Comparison of ENCODE assay signal across 8 mouse cellular contexts in the genomic region with DNA sequence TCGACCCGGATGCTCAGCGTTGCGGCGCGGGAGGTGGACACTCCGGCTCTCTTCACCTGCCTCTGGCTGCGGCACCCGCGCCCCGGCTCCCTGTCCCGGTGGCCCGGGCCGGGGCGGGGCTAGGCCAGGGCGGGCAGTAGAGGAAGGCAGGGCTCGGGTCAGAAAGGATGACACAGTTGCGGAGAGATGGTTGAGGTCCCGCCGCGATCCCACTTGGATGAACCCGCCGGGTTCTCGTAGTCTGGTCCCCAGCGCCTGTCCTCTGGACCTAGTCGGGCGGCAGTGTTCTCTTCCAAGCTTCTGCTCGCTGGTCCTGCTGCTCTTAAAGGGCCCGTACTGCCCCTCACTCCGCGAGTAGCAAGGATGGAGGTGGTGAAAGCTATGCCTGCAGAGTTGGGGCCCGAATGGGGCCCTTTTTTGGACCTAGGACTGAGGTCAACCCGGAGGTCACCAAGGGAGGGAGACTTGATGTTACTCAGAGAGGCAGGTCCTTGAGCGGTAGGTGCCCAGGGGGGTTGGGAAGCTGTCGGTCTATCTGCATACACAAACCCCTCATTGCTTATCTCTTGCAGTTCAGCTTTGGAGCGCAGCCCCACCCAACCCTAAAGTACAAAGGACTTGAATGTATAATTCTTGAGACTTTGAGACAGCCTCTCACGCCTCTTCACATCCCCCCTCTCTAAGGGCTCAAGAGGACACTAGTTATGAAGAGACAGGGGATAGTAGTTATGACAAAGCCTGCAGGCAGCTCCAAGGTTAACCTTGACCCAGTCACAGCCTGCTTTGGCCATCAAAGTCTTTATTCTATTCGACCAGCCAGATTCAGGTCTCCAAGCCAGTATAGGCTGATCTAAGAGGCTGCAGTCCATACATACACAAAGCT. TPM values are rescaled to one million over a fixed set of nuclear protein-coding genes. Genes with fewer than 3 reads are reported as not detected.
A peak's percentile ranks its signal among the peaks of the same experiment; 100 is the strongest.
DNase-seq lines count a peak whose midpoint lies in the region; ATAC-seq and TF ChIP-seq lines count a peak whose summit lies in the region.

TSS of gene Abcg4 (minus strand) at position 540 of the 883 bp plus-strand sequence.

- H3K27me3 ChIP-seq in liver, postnatal 0 days (ENCODE audit: insufficient read depth, low read length) = peaks cover 17% of the 10 kb centered on the region; the same call in 1 of the 2 replicates

- no peak for TF ChIP-seq CTCF in liver, postnatal 0 days (IDR thresholded peaks at IDR 0.05; ENCODE audit: low read depth)

- H3K4me3 ChIP-seq in liver, postnatal 0 days (ENCODE audit: low read depth, low read length) = peak within 1 kb of the TSS; percentile 70

- peak; percentile 86 for ATAC-seq in liver, postnatal 0 days

- peaks cover 20% of the 10 kb centered on the region for H3K36me3 ChIP-seq in liver, postnatal 0 days (replicated peaks; ENCODE audit: insufficient read depth, low read length)

- peak; percentile 89 for TF ChIP-seq EP300 in liver, postnatal 0 days (IDR thresholded peaks at IDR 0.05; ENCODE audit: low read depth)

- H3K4me2 ChIP-seq in liver, postnatal 0 days (ENCODE audit: low read depth, low read length) = peak within 1 kb of the TSS; percentile 77

- H3K9me3 ChIP-seq in liver, postnatal 0 days (ENCODE audit: low read length) = no peaks in the 10 kb centered on the region

- peak within 1 kb of the TSS; percentile 76 for H3K9ac ChIP-seq in liver, postnatal 0 days (replicated peaks)

- H3K4me1 ChIP-seq in liver, postnatal 0 days (ENCODE audit: insufficient read depth) = peaks cover 12% of the 10 kb centered on the region

- peak; percentile 9 for DNase-seq in ovary, postnatal 14 days (ENCODE audit: low spot score)
- no peak for DNase-seq in ovary, postnatal 10 days (ENCODE audit: low spot score)
- DNase-seq in cerebellum, adult 9-10 months = peak; percentile 69
- peak in 1 of 2 experiments; percentile 57 for DNase-seq in frontal cortex, adult 2 months (ENCODE audit: extremely low spot score in 1 of 2, low spot score in 1 of 2)
- peak; percentile 46 to 59 for DNase-seq in kidney, postnatal 4 days
- DNase-seq in liver, postnatal 0 days = peak; percentile 69
- DNase-seq in right cerebral cortex, postnatal 14 days = peak; percentile 48
- DNase-seq in urinary bladder, postnatal 10 days (ENCODE audit: low spot score) = no peak

- 2% methylated on average over 38 of the region's 38 CpGs for WGBS in liver, postnatal 0 days (ENCODE audit: insufficient replicate concordance)

- peak within 1 kb of the TSS; percentile 85 for H3K27ac ChIP-seq in liver, postnatal 0 days (ENCODE audit: low read depth)

RNA-seq across cellular contexts. Expression of gene Abcg4, which starts in this region (rescaled TPM):
- polyA plus RNA-seq in frontal cortex, adult 2 months (2012; rRNA removed) = 84.5 and 95.1 TPM in 2 replicates
- polyA plus RNA-seq in liver, postnatal 0 days (2015; fragmentation: Nextera tagmentation; extraction: Ambion mirVana) = 4.2 TPM in 2 replicates

Comparison
In these comparisons a context has a peak if more than half of its experiments do, and no peak if none do; other contexts are left out.
1. RNA of gene Abcg4 (polyA plus RNA-seq): 84.5 to 95.1 TPM in frontal cortex, adult 2 months; 4.2 TPM in liver, postnatal 0 days; every median in the first group is over 10 times any median in the second.
2. DNase-seq: peak in ovary, postnatal 14 days (single experiment), cerebellum, adult 9-10 months (single experiment), kidney, postnatal 4 days (2 of 2), liver, postnatal 0 days (single experiment) and right cerebral cortex, postnatal 14 days (single experiment); none in ovary, postnatal 10 days (single experiment) and urinary bladder, postnatal 10 days (single experiment).